Mouse (Mus musculus): ENCODE results near the gene Pcdh15. TPM values are rescaled to one million over a fixed set of nuclear protein-coding genes. Genes with fewer than 3 reads are reported as not detected.

The Pcdh15 gene
- polyA plus RNA-seq, 1 experiment: 0.16 TPM

DNA sequence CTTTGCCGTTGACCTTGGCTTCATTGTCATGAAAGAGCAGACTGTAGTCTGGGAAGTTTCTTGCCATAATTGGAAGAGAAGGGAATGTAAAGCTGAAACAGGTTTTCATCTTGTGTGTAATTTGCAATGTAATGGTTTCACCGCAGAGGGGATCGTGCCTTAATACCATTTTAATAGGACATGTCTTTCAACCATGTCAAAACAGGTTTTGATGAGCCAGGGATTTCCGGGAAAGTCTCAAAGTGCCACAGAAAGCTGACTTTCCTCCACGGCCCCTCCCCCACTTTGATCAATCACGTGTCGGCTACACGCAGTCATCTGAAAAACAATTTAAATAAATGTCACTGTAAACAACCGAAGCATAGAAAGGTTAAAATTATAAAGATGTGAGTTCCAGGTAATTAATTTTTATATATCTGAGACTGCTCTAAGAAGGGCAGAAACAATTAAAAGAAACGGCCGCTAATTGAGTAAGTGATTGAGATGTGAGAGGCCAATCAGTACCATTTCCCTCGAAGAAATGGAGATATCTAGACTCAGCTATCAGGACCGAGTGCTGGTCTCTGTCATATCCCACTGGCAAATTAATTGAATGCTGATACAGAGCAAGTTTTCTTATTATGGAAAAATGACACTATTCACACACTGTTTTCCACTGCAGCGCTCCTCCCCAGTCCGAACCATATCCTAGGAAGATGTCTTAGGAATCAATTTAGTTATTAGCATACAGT, 1158.7 kb downstream of the Pcdh15 start:
- DNase-seq: no peak
- no peak overlapping the region for H3K4me3 ChIP-seq (ENCODE audit: insufficient read depth, low read depth, low read length)
- TF ChIP-seq POLR2A (IDR thresholded peaks at IDR 0.05; ENCODE audit: low read depth, low read length) (no peak), CTCF (conservative IDR thresholded peaks at IDR 0.05; ENCODE audit: insufficient read depth, insufficient read length, low read depth, low read length) (no peak)
- no peaks in the 10 kb centered on the region for H3K27me3 ChIP-seq (replicated peaks; ENCODE audit: control insufficient read depth, insufficient read depth, low read length)
- 51% methylated on average over 15 of the region's 15 CpGs for WGBS
- no peak overlapping the region for H3K27ac ChIP-seq (ENCODE audit: insufficient read depth, low read depth, low read length)
- no peaks in the 10 kb centered on the region for H3K36me3 ChIP-seq (ENCODE audit: control insufficient read depth, insufficient read depth, low read length)
- H3K4me1 ChIP-seq (ENCODE audit: control insufficient read depth, insufficient read depth, low read length): no peaks in the 10 kb centered on the region

DNA sequence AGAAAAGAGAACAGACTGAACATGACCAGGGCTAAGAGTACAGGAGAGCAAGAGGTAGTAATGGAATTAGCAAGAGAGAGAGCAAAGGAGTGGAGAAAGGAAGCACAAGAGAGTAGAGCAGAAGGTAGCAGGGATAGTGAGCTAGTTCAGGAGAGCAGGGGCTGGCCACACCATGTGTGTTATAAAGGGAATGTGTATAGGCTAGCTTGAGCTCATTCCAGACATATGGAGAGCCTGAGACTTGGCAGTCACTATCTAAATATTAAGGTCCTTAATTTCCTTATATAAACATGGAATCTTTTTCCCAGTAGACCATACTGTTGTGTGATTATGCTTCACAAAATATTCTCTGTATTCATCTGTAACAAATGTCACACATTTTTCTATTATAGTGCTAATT, 1159.5 kb downstream of the Pcdh15 start:
- Histone ChIP-seq H3K36me3 (ENCODE audit: control insufficient read depth, insufficient read depth, low read length) (no peaks in the 10 kb centered on the region), H3K4me1 (ENCODE audit: control insufficient read depth, insufficient read depth, low read length) (no peaks in the 10 kb centered on the region), H3K27me3 (replicated peaks; ENCODE audit: control insufficient read depth, insufficient read depth, low read length) (no peaks in the 10 kb centered on the region), H3K27ac (ENCODE audit: insufficient read depth, low read depth, low read length) (no peak overlapping the region), H3K4me3 (ENCODE audit: insufficient read depth, low read depth, low read length) (no peak overlapping the region)
- no peak for TF ChIP-seq CTCF (conservative IDR thresholded peaks at IDR 0.05; ENCODE audit: insufficient read depth, insufficient read length, low read depth, low read length)
- no peak for TF ChIP-seq POLR2A (IDR thresholded peaks at IDR 0.05; ENCODE audit: low read depth, low read length)
- no peak for DNase-seq

DNA sequence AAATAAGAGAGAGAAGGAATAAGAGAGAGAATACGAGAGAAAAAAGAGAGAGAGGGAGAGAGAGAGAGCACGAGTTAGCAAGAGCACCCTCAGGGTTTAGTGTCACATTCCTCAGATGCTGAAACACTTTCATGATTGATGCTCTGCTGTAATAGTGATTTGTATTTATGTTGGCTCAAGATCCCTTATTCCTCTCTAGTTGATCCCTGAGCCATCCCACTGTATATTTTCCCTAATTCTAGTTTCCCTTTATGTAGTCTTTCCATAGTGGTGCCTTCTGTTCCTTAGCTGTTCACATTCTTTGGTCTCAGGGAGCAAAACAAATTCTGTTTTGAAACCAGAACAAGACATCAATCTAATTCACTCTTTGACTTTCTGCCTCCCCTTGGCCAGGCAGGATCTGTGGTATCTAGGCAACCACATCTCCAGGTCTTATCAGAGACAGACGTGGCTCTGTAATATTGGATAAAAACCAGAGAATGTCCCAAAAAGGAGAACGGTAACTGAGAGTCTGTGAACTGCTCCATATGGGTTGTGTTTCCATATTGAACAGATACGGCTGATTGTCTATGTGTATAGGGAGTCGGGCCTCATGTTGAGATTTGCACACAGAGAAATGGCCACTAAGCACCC, 1170.6 kb downstream of the Pcdh15 start:
- H3K36me3 ChIP-seq (ENCODE audit: control insufficient read depth, insufficient read depth, low read length): no peaks in the 10 kb centered on the region
- H3K4me1 ChIP-seq (ENCODE audit: control insufficient read depth, insufficient read depth, low read length): no peaks in the 10 kb centered on the region
- no peak overlapping the region for H3K27ac ChIP-seq (ENCODE audit: insufficient read depth, low read depth, low read length)
- TF ChIP-seq CTCF (conservative IDR thresholded peaks at IDR 0.05; ENCODE audit: insufficient read depth, insufficient read length, low read depth, low read length) (no peak), POLR2A (IDR thresholded peaks at IDR 0.05; ENCODE audit: low read depth, low read length) (no peak)
- no peak overlapping the region for H3K4me3 ChIP-seq (ENCODE audit: insufficient read depth, low read depth, low read length)
- 53% methylated on average over 6 of the region's 6 CpGs for WGBS
- no peak for DNase-seq
- no peaks in the 10 kb centered on the region for H3K27me3 ChIP-seq (replicated peaks; ENCODE audit: control insufficient read depth, insufficient read depth, low read length)

DNA sequence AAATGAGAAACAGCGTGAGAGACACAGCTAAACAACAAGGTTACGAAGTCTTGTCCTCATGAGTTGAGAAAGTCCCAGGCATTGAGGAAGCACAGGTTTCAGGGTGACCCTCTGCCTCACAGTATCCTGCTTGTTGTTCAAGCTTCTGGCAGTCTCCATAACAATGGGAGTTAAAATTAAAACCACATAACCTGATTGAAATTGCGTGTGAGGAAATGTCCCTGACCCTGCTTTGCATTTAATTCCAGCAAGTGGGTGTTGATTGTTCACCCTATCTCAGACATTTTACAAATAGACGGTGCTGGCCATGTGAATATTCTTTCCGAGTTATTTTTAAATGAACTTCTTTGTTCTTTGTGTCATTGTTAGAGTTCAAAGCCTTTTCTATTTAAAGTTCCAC, 1171.8 kb downstream of the Pcdh15 start:
- no peaks in the 10 kb centered on the region for H3K36me3 ChIP-seq (ENCODE audit: control insufficient read depth, insufficient read depth, low read length)
- TF ChIP-seq CTCF (conservative IDR thresholded peaks at IDR 0.05; ENCODE audit: insufficient read depth, insufficient read length, low read depth, low read length) (no peak), POLR2A (IDR thresholded peaks at IDR 0.05; ENCODE audit: low read depth, low read length) (no peak)
- no peak for DNase-seq
- no peak overlapping the region for H3K4me3 ChIP-seq (ENCODE audit: insufficient read depth, low read depth, low read length)
- no peak overlapping the region for H3K27ac ChIP-seq (ENCODE audit: insufficient read depth, low read depth, low read length)
- no peaks in the 10 kb centered on the region for H3K4me1 ChIP-seq (ENCODE audit: control insufficient read depth, insufficient read depth, low read length)
- no peaks in the 10 kb centered on the region for H3K27me3 ChIP-seq (replicated peaks; ENCODE audit: control insufficient read depth, insufficient read depth, low read length)
- 72% methylated on average over 5 of the region's 5 CpGs for WGBS

DNA sequence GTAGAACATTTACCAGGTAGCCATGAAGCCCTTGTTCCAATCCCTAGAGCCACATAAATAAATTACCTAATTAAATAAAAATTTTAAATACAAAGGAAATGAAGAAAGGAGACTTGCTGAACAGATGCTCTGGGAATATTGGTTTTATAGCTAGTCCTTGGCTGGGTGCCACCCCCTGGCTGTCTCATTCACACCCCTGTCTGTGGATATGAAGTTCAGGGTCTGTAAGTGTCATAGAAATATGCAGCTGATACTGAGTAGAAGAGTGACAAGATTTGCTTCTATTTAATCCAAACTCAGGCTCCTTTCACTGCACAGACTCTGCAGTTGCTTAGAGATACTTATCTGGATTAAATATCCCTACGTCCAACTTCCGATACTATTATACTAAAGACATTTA, 1205.0 kb downstream of the Pcdh15 start:
- 87% methylated on average over 2 of the region's 2 CpGs for WGBS
- no peaks in the 10 kb centered on the region for H3K36me3 ChIP-seq (ENCODE audit: control insufficient read depth, insufficient read depth, low read length)
- TF ChIP-seq POLR2A (IDR thresholded peaks at IDR 0.05; ENCODE audit: low read depth, low read length) (no peak), CTCF (conservative IDR thresholded peaks at IDR 0.05; ENCODE audit: insufficient read depth, insufficient read length, low read depth, low read length) (no peak)
- H3K27ac ChIP-seq (ENCODE audit: insufficient read depth, low read depth, low read length): no peak overlapping the region
- H3K4me3 ChIP-seq (ENCODE audit: insufficient read depth, low read depth, low read length): no peak overlapping the region
- DNase-seq: no peak
- no peaks in the 10 kb centered on the region for H3K27me3 ChIP-seq (replicated peaks; ENCODE audit: control insufficient read depth, insufficient read depth, low read length)
- H3K4me1 ChIP-seq (ENCODE audit: control insufficient read depth, insufficient read depth, low read length): no peaks in the 10 kb centered on the region

DNA sequence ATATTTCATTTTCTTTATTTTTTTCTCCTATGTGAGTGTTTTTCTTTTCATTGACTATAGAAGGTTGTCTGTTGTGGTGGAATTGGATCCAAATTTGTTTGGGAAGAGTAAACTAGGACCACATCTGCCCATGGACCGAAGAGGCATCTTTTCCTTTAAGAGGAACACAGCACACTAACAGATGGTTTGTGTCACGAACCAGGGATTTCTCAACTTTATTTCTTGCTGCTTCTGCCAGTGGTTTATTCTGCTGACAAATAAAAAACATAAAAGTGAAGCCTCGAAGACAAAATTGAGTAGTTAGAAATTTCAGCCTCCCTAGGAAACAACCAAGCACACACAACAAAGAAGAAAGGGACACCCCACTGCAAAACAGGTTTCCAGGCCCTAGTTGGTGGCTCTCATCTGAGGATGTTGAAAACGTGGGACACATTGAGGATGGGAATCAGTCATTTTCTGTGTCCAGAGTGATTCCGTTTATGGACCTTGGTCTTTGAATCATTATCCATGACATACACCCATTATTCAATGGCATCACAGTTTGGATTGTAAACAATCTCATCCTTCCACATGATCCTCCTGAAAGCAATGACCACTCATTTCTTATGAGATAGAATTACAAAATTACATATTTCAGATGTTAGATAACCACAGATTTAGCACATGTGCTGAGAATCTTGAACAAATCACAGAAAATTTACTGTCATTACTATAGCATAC, 1206.5 kb downstream of the Pcdh15 start:
- Histone ChIP-seq H3K4me1 (ENCODE audit: control insufficient read depth, insufficient read depth, low read length) (no peaks in the 10 kb centered on the region), H3K27ac (ENCODE audit: insufficient read depth, low read depth, low read length) (no peak overlapping the region), H3K27me3 (replicated peaks; ENCODE audit: control insufficient read depth, insufficient read depth, low read length) (no peaks in the 10 kb centered on the region), H3K36me3 (ENCODE audit: control insufficient read depth, insufficient read depth, low read length) (no peaks in the 10 kb centered on the region), H3K4me3 (ENCODE audit: insufficient read depth, low read depth, low read length) (no peak overlapping the region)
- DNase-seq: no peak
- TF ChIP-seq CTCF (conservative IDR thresholded peaks at IDR 0.05; ENCODE audit: insufficient read depth, insufficient read length, low read depth, low read length) (no peak), POLR2A (IDR thresholded peaks at IDR 0.05; ENCODE audit: low read depth, low read length) (no peak)
- 30% methylated on average over 5 of the region's 5 CpGs for WGBS

DNA sequence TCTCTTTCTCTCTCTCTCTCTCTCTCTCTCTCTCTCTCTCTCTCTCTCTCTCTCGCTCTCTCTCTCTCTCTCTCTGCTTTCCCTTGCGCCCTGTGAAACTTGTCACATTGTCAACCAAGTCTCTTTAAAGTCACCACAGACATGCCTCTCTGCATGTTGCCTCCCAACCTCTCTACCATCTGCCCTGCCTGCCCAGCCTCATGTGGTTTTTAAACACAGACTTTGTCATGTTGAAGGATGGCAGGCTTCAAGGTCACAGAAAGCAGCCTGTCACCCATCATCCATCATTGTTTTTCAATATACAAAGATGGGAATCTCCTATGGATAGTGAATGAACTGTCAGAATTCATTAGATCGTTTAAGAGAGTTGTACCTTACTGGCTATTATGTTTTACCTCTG, 1207.9 kb downstream of the Pcdh15 start:
- 81% methylated on average over 3 of the region's 3 CpGs for WGBS
- no peaks in the 10 kb centered on the region for H3K36me3 ChIP-seq (ENCODE audit: control insufficient read depth, insufficient read depth, low read length)
- H3K4me1 ChIP-seq (ENCODE audit: control insufficient read depth, insufficient read depth, low read length): no peaks in the 10 kb centered on the region
- TF ChIP-seq POLR2A (IDR thresholded peaks at IDR 0.05; ENCODE audit: low read depth, low read length): no peak
- TF ChIP-seq CTCF (conservative IDR thresholded peaks at IDR 0.05; ENCODE audit: insufficient read depth, insufficient read length, low read depth, low read length): no peak
- H3K4me3 ChIP-seq (ENCODE audit: insufficient read depth, low read depth, low read length): no peak overlapping the region
- H3K27me3 ChIP-seq (replicated peaks; ENCODE audit: control insufficient read depth, insufficient read depth, low read length): no peaks in the 10 kb centered on the region
- H3K27ac ChIP-seq (ENCODE audit: insufficient read depth, low read depth, low read length): no peak overlapping the region
- no peak for DNase-seq
